Mouse (Mus musculus): Measurements from ENCODE around the gene Dcdc2b.

DNA sequence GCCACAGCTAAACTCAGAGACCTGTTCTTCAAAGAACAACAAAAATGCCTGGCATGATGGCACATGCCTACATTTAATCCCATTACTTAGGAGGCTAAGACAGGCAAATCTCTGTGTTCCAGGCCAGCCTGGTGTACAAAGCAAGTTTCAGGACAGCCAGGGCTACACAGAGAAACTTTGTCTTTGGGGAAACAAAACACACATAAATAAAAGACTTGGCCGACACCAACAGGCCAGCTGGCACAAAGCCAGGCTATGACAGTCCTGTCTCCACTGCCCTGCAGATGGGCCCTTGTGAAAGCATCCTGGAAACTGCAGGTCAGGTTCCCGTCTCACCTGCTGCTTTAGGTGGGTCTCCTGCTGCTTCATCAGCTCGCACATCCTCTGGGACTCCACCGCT lies 16.9 kb upstream of the Dcdc2b start:
- TF ChIP-seq CTCF (IDR thresholded peaks at IDR 0.05; ENCODE audit: control insufficient read depth, insufficient read depth, insufficient read length) (no peak), MAX (IDR thresholded peaks at IDR 0.05) (no peak), MYOG (IDR thresholded peaks at IDR 0.05; ENCODE audit: control insufficient read depth, extremely low read depth, insufficient read length) (no peak), MYOD1 (IDR thresholded peaks at IDR 0.05; ENCODE audit: control insufficient read depth, insufficient read length, low read depth) (no peak)

All from C2C12 (cell line).